Mouse (Mus musculus) MEL (cell line): ENCODE data around the gene Myo1e. TPM values are rescaled to one million over a fixed set of nuclear protein-coding genes. Genes with fewer than 3 reads are reported as not detected.

Experiments
- DNase-seq: peaks from one replicate; pipeline ENCODE4 v3.0.0; 2011; ENCODE audit warnings: low read depth, low spot score
- H3K27ac ChIP-seq: 2 replicates; pipeline ENCODE4 v1.5.1; 2012; ENCODE audit warnings: low read depth, mild to moderate bottlenecking, control low read depth, low read length, moderate library complexity; ENCODE audit not compliant: control insufficient read depth
- H3K27me3 ChIP-seq, 2 experiments: fragments of 150-350 bp in 1 of 2; sonication (generic) in 1 of 2; 2 replicates each; pipeline ENCODE4 v1.6.1; 2012; ENCODE audit warnings: low read length in 2 of 2, mild to moderate bottlenecking in 2 of 2, improper control_type of control experiment in 1 of 2, moderate library complexity in 1 of 2; ENCODE audit not compliant: insufficient read depth in 2 of 2, control insufficient read depth in 1 of 2
- H3K36me3 ChIP-seq, 2 experiments: 2 replicates each; pipeline ENCODE4 v1.6.1; 2012 to 2014; ENCODE audit warnings: low read length in 2 of 2, improper control_type of control experiment in 1 of 2, inconsistent platforms in 1 of 2, mild to moderate bottlenecking in 1 of 2; ENCODE audit not compliant: insufficient read depth in 2 of 2, control insufficient read depth in 1 of 2
- H3K4me1 ChIP-seq, 2 experiments: fragments of 150-350 bp in 1 of 2; sonication (generic) in 1 of 2; 2 replicates each; pipeline ENCODE4 v1.6.1; 2012; ENCODE audit warnings: low read length in 2 of 2, improper control_type of control experiment in 1 of 2, mild to moderate bottlenecking in 1 of 2; ENCODE audit not compliant: insufficient read depth in 2 of 2, control insufficient read depth in 1 of 2
- H3K4me3 ChIP-seq, 2 experiments: fragments of 150-350 bp in 1 of 2; sonication (generic) in 1 of 2; 2 replicates each; pipeline ENCODE4 v1.5.1; 2012; ENCODE audit warnings: low read depth in 2 of 2, low read length in 2 of 2, mild to moderate bottlenecking in 2 of 2, moderate library complexity in 2 of 2, control low read depth in 1 of 2, improper control_type of control experiment in 1 of 2; ENCODE audit not compliant: control insufficient read depth in 1 of 2, insufficient read depth in 1 of 2
- H3K79me2 ChIP-seq: 2 replicates; pipeline ENCODE4 v1.6.1; 2012; ENCODE audit warnings: mild to moderate bottlenecking, low read length, moderate library complexity; ENCODE audit not compliant: control insufficient read depth, poor library complexity, insufficient read depth
- H3K9ac ChIP-seq: 2 replicates; pipeline ENCODE4 v1.6.1; 2012; ENCODE audit warnings: low read depth, mild to moderate bottlenecking, control low read depth, low read length, moderate library complexity; ENCODE audit not compliant: control insufficient read depth, poor library complexity, severe bottlenecking
- H3K9me3 ChIP-seq: fragments of 150-350 bp; sonication (generic); replicated peaks from 2 replicates; pipeline ENCODE4 v1.6.1; 2012; ENCODE audit warnings: mild to moderate bottlenecking, low read length, improper control_type of control experiment, moderate library complexity; ENCODE audit not compliant: insufficient read depth
- BHLHE40 ChIP-seq: IDR thresholded peaks from 2 replicates; pipeline ENCODE4 v1.6.1; 2012; ENCODE audit warnings: low read depth, mild to moderate bottlenecking, inconsistent platforms, low read length, improper control_type of control experiment, borderline replicate concordance
- CHD2 ChIP-seq: IDR thresholded peaks from 2 replicates; pipeline ENCODE4 v1.6.1; 2011; ENCODE audit warnings: low read length, improper control_type of control experiment
- CTCF ChIP-seq, 3 experiments: IDR thresholded peaks in 2 of 3; conservative IDR thresholded peaks in 1 of 3; 2 replicates each; pipeline ENCODE4 v1.5.1; 2011 to 2012; ENCODE audit warnings: low read length in 3 of 3, low read depth in 2 of 3, mild to moderate bottlenecking in 2 of 3, improper control_type of control experiment in 1 of 3, inconsistent platforms in 1 of 3, mixed read lengths in 1 of 3, moderate library complexity in 1 of 3; ENCODE audit not compliant: control insufficient read depth in 1 of 3, insufficient read depth in 1 of 3, poor library complexity in 1 of 3, severe bottlenecking in 1 of 3
- E2F4 ChIP-seq: IDR thresholded peaks from 2 replicates; pipeline ENCODE4 v1.6.1; 2011; ENCODE audit warnings: low read depth, low read length, improper control_type of control experiment, borderline replicate concordance
- EP300 ChIP-seq, 2 experiments: IDR thresholded peaks; 2 replicates each; pipeline ENCODE4 v1.6.1; 2011; ENCODE audit warnings: improper control_type of control experiment in 2 of 2, low read length in 2 of 2, low read depth in 1 of 2, mild to moderate bottlenecking in 1 of 2
- ETS1 ChIP-seq: IDR thresholded peaks from 2 replicates; pipeline ENCODE4 v1.6.1; 2012; ENCODE audit warnings: low read depth, mild to moderate bottlenecking, inconsistent platforms, low read length, improper control_type of control experiment, moderate library complexity
- GATA1 ChIP-seq: IDR thresholded peaks from 2 replicates; pipeline ENCODE4 v1.6.1; 2011; ENCODE audit warnings: low read depth, low read length, improper control_type of control experiment
- JUND ChIP-seq: IDR thresholded peaks from 2 replicates; pipeline ENCODE4 v1.6.1; 2011; ENCODE audit warnings: low read depth, mild to moderate bottlenecking, improper control_type of control experiment, low read length
- KAT2A ChIP-seq: conservative IDR thresholded peaks from 2 replicates; pipeline ENCODE4 v1.6.1; 2012; ENCODE audit warnings: low read depth, low read length, improper control_type of control experiment, inconsistent platforms
- MAX ChIP-seq: IDR thresholded peaks from 2 replicates; pipeline ENCODE4 v1.6.1; 2011; ENCODE audit warnings: low read length, improper control_type of control experiment
- MAZ ChIP-seq: IDR thresholded peaks from 2 replicates; pipeline ENCODE4 v1.6.1; 2012; ENCODE audit warnings: low read depth, mild to moderate bottlenecking, inconsistent platforms, low read length, improper control_type of control experiment
- MEF2A ChIP-seq: IDR thresholded peaks from 2 replicates; pipeline ENCODE4 v1.6.1; 2014; ENCODE audit warnings: low read depth, mild to moderate bottlenecking, inconsistent platforms, low read length, improper control_type of control experiment; ENCODE audit not compliant: poor library complexity, insufficient replicate concordance, severe bottlenecking; ENCODE audit errors: extremely low read depth
- MXI1 ChIP-seq: IDR thresholded peaks from 2 replicates; pipeline ENCODE4 v1.6.1; 2011; ENCODE audit warnings: mild to moderate bottlenecking, low read depth, low read length, improper control_type of control experiment
- NELFE ChIP-seq: IDR thresholded peaks from 2 replicates; pipeline ENCODE4 v1.6.1; 2011; ENCODE audit warnings: low read depth, low read length, improper control_type of control experiment
- POLR2A ChIP-seq, 2 experiments: IDR thresholded peaks; 2 replicates each; pipeline ENCODE4 v1.6.1; 2011 to 2012; ENCODE audit warnings: low read length in 2 of 2, mild to moderate bottlenecking in 2 of 2, control low read depth in 1 of 2, improper control_type of control experiment in 1 of 2, low read depth in 1 of 2, moderate library complexity in 1 of 2; ENCODE audit not compliant: control insufficient read depth in 1 of 2, insufficient read depth in 1 of 2, poor library complexity in 1 of 2
- POLR2AphosphoS2 ChIP-seq: IDR thresholded peaks from 2 replicates; pipeline ENCODE4 v1.6.1; 2011; ENCODE audit warnings: low read length, improper control_type of control experiment
- POLR2AphosphoS5 ChIP-seq: IDR thresholded peaks from 2 replicates; pipeline ENCODE4 v1.6.1; 2012; ENCODE audit warnings: low read depth, borderline replicate concordance, mild to moderate bottlenecking, inconsistent platforms, low read length, moderate library complexity, mixed read lengths
- RAD21 ChIP-seq: IDR thresholded peaks from 2 replicates; pipeline ENCODE4 v1.6.1; 2011; ENCODE audit warnings: mild to moderate bottlenecking, low read depth, low read length, improper control_type of control experiment
- RCOR1 ChIP-seq: IDR thresholded peaks from 2 replicates; pipeline ENCODE4 v1.6.1; 2012; ENCODE audit warnings: low read depth, mild to moderate bottlenecking, inconsistent platforms, low read length, improper control_type of control experiment
- SIN3A ChIP-seq: IDR thresholded peaks from 2 replicates; pipeline ENCODE4 v1.6.1; 2012; ENCODE audit warnings: low read length, improper control_type of control experiment, inconsistent platforms
- SMC3 ChIP-seq: IDR thresholded peaks from 2 replicates; pipeline ENCODE4 v1.6.1; 2011; ENCODE audit warnings: low read depth, low read length, improper control_type of control experiment
- TAL1 ChIP-seq: IDR thresholded peaks from 2 replicates; pipeline ENCODE4 v1.6.1; 2012; ENCODE audit warnings: mild to moderate bottlenecking, inconsistent platforms, low read length, moderate library complexity, mixed read lengths
- TBP ChIP-seq: IDR thresholded peaks from 2 replicates; pipeline ENCODE4 v1.8.0; 2011; ENCODE audit warnings: low read depth, low read length, improper control_type of control experiment
- TCF12 ChIP-seq: IDR thresholded peaks from 2 replicates; pipeline ENCODE4 v1.6.1; 2014; ENCODE audit warnings: low read depth, mild to moderate bottlenecking, inconsistent platforms, low read length, improper control_type of control experiment, moderate library complexity
- USF1 ChIP-seq: IDR thresholded peaks from 2 replicates; pipeline ENCODE4 v1.6.1; 2014; ENCODE audit warnings: low read depth, mild to moderate bottlenecking, inconsistent platforms, low read length, improper control_type of control experiment, moderate library complexity
- USF2 ChIP-seq, 2 experiments: IDR thresholded peaks; 2 replicates each; pipeline ENCODE4 v1.6.1; 2011 to 2012; ENCODE audit warnings: improper control_type of control experiment in 2 of 2, low read length in 2 of 2, borderline replicate concordance in 1 of 2, inconsistent platforms in 1 of 2, low read depth in 1 of 2, mild to moderate bottlenecking in 1 of 2; ENCODE audit not compliant: insufficient read depth in 1 of 2
- ZC3H11A ChIP-seq: IDR thresholded peaks from 2 replicates; pipeline ENCODE4 v1.6.1; 2012; ENCODE audit warnings: low read depth, mild to moderate bottlenecking, inconsistent platforms, low read length, improper control_type of control experiment
- ZKSCAN1 ChIP-seq: IDR thresholded peaks from 2 replicates; pipeline ENCODE4 v1.6.1; 2012; ENCODE audit warnings: low read depth, mild to moderate bottlenecking, inconsistent platforms, low read length, improper control_type of control experiment, moderate library complexity
- ZMIZ1 ChIP-seq: IDR thresholded peaks from 2 replicates; pipeline ENCODE4 v1.6.1; 2012; ENCODE audit warnings: low read depth, mild to moderate bottlenecking, inconsistent platforms, low read length, improper control_type of control experiment, moderate library complexity
- polyA plus RNA-seq, 2 experiments: library from polyadenylated mRNA; stranded (reverse) in 1 of 2; unstranded in 1 of 2; fragments of >175 nt in 1 of 2; fragments of >200 nt in 1 of 2; gene quantifications; 2 replicates each; pipeline versions ENCODE4 v1.2.1 to v1.2.4; 2012; ENCODE audit warnings: low replicate concordance in 2 of 2, low read depth in 1 of 2; ENCODE audit not compliant: insufficient read length in 2 of 2, insufficient read depth in 1 of 2, missing spikeins in 1 of 2
- total RNA-seq: library from RNA; depleted of rRNA; stranded (reverse); fragments of 300-350 nt; gene quantifications from 2 replicates; pipeline ENCODE4 v1.2.3, GENCODE M21; 2012

Myo1e gene
- total and polyA plus RNA-seq, 3 experiments, result 4.9 to 7.8 TPM; not detected in 1

- TF ChIP-seq USF2 (IDR thresholded peaks at IDR 0.05; ENCODE audit: borderline replicate concordance in 1 of 2, insufficient read depth in 1 of 2, low read depth in 1 of 2, low read length in 2 of 2), result no peak
- TF ChIP-seq E2F4, result no peak
- Histone ChIP-seq H3K4me3 (no peak overlapping the region), H3K9ac (no peak overlapping the region), H3K36me3 (peaks cover 0 to 5% of the 10 kb centered on the region in 2 experiments; a peak in 1 of 4 replicates), H3K27ac (no peak overlapping the region), H3K4me1 (no peaks in the 10 kb centered on the region), H3K27me3 (no peaks in the 10 kb centered on the region), H3K79me2 (no peaks in the 10 kb centered on the region), H3K9me3 (no peaks in the 10 kb centered on the region)
- DNase-seq, result no peak
Measured at GRCm38 (mm10) chr9:70406596-70406995, 199.4 kb downstream of the Myo1e start.

DNA sequence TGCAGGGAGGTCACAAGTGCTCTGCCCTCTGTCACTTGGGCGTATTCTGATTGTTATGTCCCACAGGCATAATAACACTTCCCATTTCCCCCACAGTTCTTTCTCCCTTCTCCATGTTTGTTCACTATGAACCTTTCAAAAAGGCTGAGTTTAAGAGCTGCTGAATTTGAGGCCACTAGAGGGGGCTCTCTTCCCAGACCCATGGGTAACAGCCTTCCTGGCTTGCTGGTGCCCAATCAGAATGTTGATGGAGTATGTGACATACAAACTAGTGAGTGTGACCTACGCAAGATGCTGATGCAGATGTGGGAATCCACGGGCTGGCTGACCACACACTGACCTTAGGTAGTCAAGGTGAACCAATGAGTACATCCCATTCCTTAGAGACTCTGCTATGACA is 201.6 kb downstream of the Myo1e start:
- Histone ChIP-seq H3K27ac (no peak overlapping the region), H3K79me2 (no peaks in the 10 kb centered on the region), H3K9me3 (no peaks in the 10 kb centered on the region), H3K27me3 (no peaks in the 10 kb centered on the region), H3K4me3 (no peak overlapping the region), H3K36me3 (peaks cover 0 to 12% of the 10 kb centered on the region in 2 experiments; a peak in 2 of 4 replicates), H3K4me1 (no peaks in the 10 kb centered on the region), H3K9ac (no peak overlapping the region)
- TF ChIP-seq SMC3 (peak; percentile 66), POLR2A (IDR thresholded peaks at IDR 0.05; ENCODE audit: control insufficient read depth in 1 of 2, insufficient read depth in 1 of 2, low read depth in 1 of 2, low read length in 2 of 2, poor library complexity in 1 of 2) (no peak), RCOR1 (no peak), KAT2A (no peak), ZKSCAN1 (no peak), GATA1 (no peak), TAL1 (no peak), SIN3A (no peak), E2F4 (no peak), NELFE (no peak), TCF12 (no peak), BHLHE40 (no peak), TBP (no peak), POLR2AphosphoS5 (no peak), ETS1 (no peak), CHD2 (no peak), EP300 (IDR thresholded peaks at IDR 0.05; ENCODE audit: low read depth in 1 of 2, low read length in 2 of 2) (no peak), CTCF (IDR thresholded peaks at IDR 0.05 in 2 of 3, conservative IDR thresholded peaks at IDR 0.05 in 1 of 3; ENCODE audit: control insufficient read depth in 1 of 3, insufficient read depth in 1 of 3, low read depth in 2 of 3, low read length in 3 of 3, poor library complexity in 1 of 3, severe bottlenecking in 1 of 3) (peak; percentile 61 to 74 (median 73)), USF1 (no peak), POLR2AphosphoS2 (no peak), MAZ (no peak), RAD21 (peak; percentile 70), ZC3H11A (peak; percentile 39; the same call in 1 of the 2 replicates), MAX (no peak), MEF2A (no peak), ZMIZ1 (no peak), JUND (no peak), MXI1 (no peak)
- peak; percentile 67 for DNase-seq
